ENCODE assay signal across 22 mouse cellular contexts in genomic region chr16:84986016-84986631, GRCm38 (mm10).
DNase-seq lines count a peak whose midpoint lies in the region; ATAC-seq and TF ChIP-seq lines count a peak whose summit lies in the region.
"Had no signal": no experiment of that assay in that cellular context is flagged by ENCODE, and none has a peak within 500 bp of the region (broad histone marks: within the 10 kb centered on the region; RNA-seq: fewer than 3 reads in every experiment).

No protein-coding gene starts in this region.

- H3K27ac ChIP-seq in embryonic facial prominence, embryonic 13.5 days, result peak overlapping the region; percentile 45; the same call in 1 of the 2 replicates
- H3K27ac ChIP-seq in embryonic facial prominence, embryonic 10.5 days (replicated peaks), result no peak overlapping the region
- no peak overlapping the region; the same call in 1 of the 2 replicates for H3K27ac ChIP-seq in kidney, embryonic 15.5 days
- H3K27ac ChIP-seq in kidney, adult 2 months (ENCODE audit: insufficient read depth, low read depth, low read length), result no peak overlapping the region
- peak overlapping the region; percentile 53 for H3K27ac ChIP-seq in lung, embryonic 15.5 days
- H3K27ac ChIP-seq in embryonic facial prominence, embryonic 14.5 days (replicated peaks; ENCODE audit: low read depth, low read length), result peak overlapping the region; percentile 54
- H3K27ac ChIP-seq: forebrain, embryonic 10.5 days; hindbrain, embryonic 13.5 days; liver, embryonic 12.5 days; midbrain, embryonic 15.5 days had no signal

- 72% methylated on average over 11 of the region's 11 CpGs for WGBS in embryonic facial prominence, embryonic 13.5 days
- WGBS in embryonic facial prominence, embryonic 10.5 days, result 77% methylated on average over 11 of the region's 11 CpGs
- 57% methylated on average over 11 of the region's 11 CpGs for WGBS in kidney, embryonic 15.5 days
- WGBS in kidney, adult 2 months, result 67% methylated on average over 11 of the region's 11 CpGs
- 36% methylated on average over 11 of the region's 11 CpGs for WGBS in lung, embryonic 15.5 days
- 44% methylated on average over 11 of the region's 11 CpGs for WGBS in lung, adult 2 months
- 49% methylated on average over 11 of the region's 11 CpGs for WGBS in embryonic facial prominence, embryonic 14.5 days

- peaks cover 22% of the 10 kb centered on the region; the same call in 1 of the 2 replicates for H3K4me1 ChIP-seq in embryonic facial prominence, embryonic 13.5 days
- H3K4me1 ChIP-seq in embryonic facial prominence, embryonic 10.5 days, result peaks cover 14% of the 10 kb centered on the region
- H3K4me1 ChIP-seq in kidney, embryonic 15.5 days, result peaks cover 8% of the 10 kb centered on the region; the same call in 1 of the 2 replicates
- peaks cover 9% of the 10 kb centered on the region for H3K4me1 ChIP-seq in kidney, adult 2 months (ENCODE audit: control insufficient read depth, insufficient read depth, low read length)
- H3K4me1 ChIP-seq in lung, embryonic 15.5 days, result peaks cover 27% of the 10 kb centered on the region
- H3K4me1 ChIP-seq in lung, adult 2 months (ENCODE audit: control insufficient read depth, insufficient read depth, low read length), result peaks cover 10% of the 10 kb centered on the region
- peaks cover 5% of the 10 kb centered on the region; the same call in 1 of the 2 replicates for H3K4me1 ChIP-seq in embryonic facial prominence, embryonic 14.5 days (ENCODE audit: control insufficient read depth, insufficient read depth, low read length)
- H3K4me1 ChIP-seq: liver, embryonic 12.5 days; midbrain, embryonic 15.5 days had no signal

- no peak overlapping the region for H3K9ac ChIP-seq in embryonic facial prominence, embryonic 13.5 days
- H3K9ac ChIP-seq in kidney, embryonic 15.5 days, result no peak overlapping the region
- no peak overlapping the region for H3K9ac ChIP-seq in lung, embryonic 15.5 days
- no peak overlapping the region for H3K9ac ChIP-seq in embryonic facial prominence, embryonic 14.5 days (ENCODE audit: low read depth, low read length)
- H3K9ac ChIP-seq: forebrain, postnatal 0 days; hindbrain, embryonic 13.5 days; liver, embryonic 12.5 days; midbrain, embryonic 15.5 days had no signal

- TF ChIP-seq CTCF in kidney, adult 2 months (conservative IDR thresholded peaks at IDR 0.05; ENCODE audit: insufficient read depth, insufficient read length, low read depth, low read length), result no peak
- no peak for TF ChIP-seq CTCF in lung, adult 2 months (IDR thresholded peaks at IDR 0.05; ENCODE audit: insufficient read depth, low read length)

- ATAC-seq in embryonic facial prominence, embryonic 13.5 days (ENCODE audit: insufficient number of reproducible peaks, insufficient read depth, low FRiP score, low TSS enrichment, low read depth), result 0 out of 2 replicates have a peak, but pooled peaks have one; percentile 27
- 0 out of 2 replicates have a peak, but pooled peaks have one; percentile 12 for ATAC-seq in kidney, embryonic 15.5 days (replicated peaks; ENCODE audit: low FRiP score)
- ATAC-seq in lung, embryonic 15.5 days (ENCODE audit: borderline replicate concordance, extremely low read depth, low FRiP score, low TSS enrichment), result peak; percentile 32; the same call in 1 of the 2 replicates
- ATAC-seq in embryonic facial prominence, embryonic 14.5 days (ENCODE audit: low read depth), result no peak
- ATAC-seq: activated CD4-positive, CD25-positive, alpha-beta regulatory T cell, adult 4 months; inflammation-experienced regulatory T-cells, adult 6 months; liver, embryonic 12.5 days; midbrain, embryonic 15.5 days had no signal

- TF ChIP-seq POLR2A in kidney, adult 2 months (IDR thresholded peaks at IDR 0.05; ENCODE audit: low read depth, low read length), result no peak
- TF ChIP-seq POLR2A in lung, adult 2 months (IDR thresholded peaks at IDR 0.05; ENCODE audit: borderline replicate concordance, extremely low read depth, low read depth, low read length), result no peak

- H3K27me3 ChIP-seq in embryonic facial prominence, embryonic 13.5 days, result no peaks in the 10 kb centered on the region
- no peaks in the 10 kb centered on the region for H3K27me3 ChIP-seq in embryonic facial prominence, embryonic 10.5 days (replicated peaks; ENCODE audit: low read depth, poor library complexity, severe bottlenecking)
- no peaks in the 10 kb centered on the region for H3K27me3 ChIP-seq in kidney, embryonic 15.5 days
- H3K27me3 ChIP-seq in kidney, adult 2 months (replicated peaks; ENCODE audit: control insufficient read depth, insufficient read depth, low read length), result no peaks in the 10 kb centered on the region
- H3K27me3 ChIP-seq in lung, embryonic 15.5 days, result no peaks in the 10 kb centered on the region
- H3K27me3 ChIP-seq in embryonic facial prominence, embryonic 14.5 days (replicated peaks; ENCODE audit: control insufficient read depth, insufficient read depth, low read length), result no peaks in the 10 kb centered on the region
- H3K27me3 ChIP-seq: hindbrain, embryonic 13.5 days; liver, embryonic 12.5 days; midbrain, embryonic 15.5 days had no signal

- no peak for DNase-seq in embryonic facial prominence, embryonic 10.5 days (ENCODE audit: low spot score)
- DNase-seq in kidney, adult 2 months, result no peak
- no peak for DNase-seq in lung, adult 2 months
- DNase-seq in embryonic facial prominence, embryonic 14.5 days (ENCODE audit: low spot score), result peak; percentile 70
- DNase-seq in cerebellum, adult 18-20 months, result no peak
- DNase-seq: adrenal gland, postnatal 10 days; cerebellum, adult 9-11 months; forebrain, postnatal 0 days; kidney, postnatal 14 days; lung, postnatal 14 days; retina, postnatal 1 day had no signal

- H3K36me3 ChIP-seq in embryonic facial prominence, embryonic 13.5 days, result peaks cover 22% of the 10 kb centered on the region
- H3K36me3 ChIP-seq in embryonic facial prominence, embryonic 10.5 days (replicated peaks), result peaks cover 36% of the 10 kb centered on the region
- peaks cover 21% of the 10 kb centered on the region for H3K36me3 ChIP-seq in kidney, embryonic 15.5 days
- no peaks in the 10 kb centered on the region; the same call in 1 of the 2 replicates for H3K36me3 ChIP-seq in kidney, adult 2 months (ENCODE audit: control insufficient read depth, insufficient read depth, low read length)
- H3K36me3 ChIP-seq in lung, embryonic 15.5 days, result peaks cover 3% of the 10 kb centered on the region; the same call in 1 of the 2 replicates
- peaks cover 7% of the 10 kb centered on the region; the same call in 1 of the 2 replicates for H3K36me3 ChIP-seq in embryonic facial prominence, embryonic 14.5 days (ENCODE audit: control insufficient read depth, insufficient read depth, low read length)
- H3K36me3 ChIP-seq: G1E; midbrain, embryonic 15.5 days had no signal

- H3K4me3 ChIP-seq in embryonic facial prominence, embryonic 13.5 days, result no peak overlapping the region
- no peak overlapping the region for H3K4me3 ChIP-seq in embryonic facial prominence, embryonic 10.5 days
- no peak overlapping the region for H3K4me3 ChIP-seq in kidney, embryonic 15.5 days (replicated peaks)
- H3K4me3 ChIP-seq in kidney, adult 2 months (ENCODE audit: insufficient read depth, low read depth, low read length), result no peak overlapping the region
- no peak overlapping the region for H3K4me3 ChIP-seq in lung, embryonic 15.5 days
- H3K4me3 ChIP-seq in lung, adult 2 months (replicated peaks; ENCODE audit: extremely low read depth, low read depth, low read length), result no peak overlapping the region
- H3K4me3 ChIP-seq in embryonic facial prominence, embryonic 14.5 days (ENCODE audit: low read depth, low read length), result no peak overlapping the region
- H3K4me3 ChIP-seq: forebrain, embryonic 10.5 days; hindbrain, embryonic 13.5 days; liver, embryonic 12.5 days; midbrain, embryonic 15.5 days; myocyte had no signal

- H3K9me3 ChIP-seq in embryonic facial prominence, embryonic 13.5 days, result no peaks in the 10 kb centered on the region
- H3K9me3 ChIP-seq in embryonic facial prominence, embryonic 10.5 days, result no peaks in the 10 kb centered on the region
- H3K9me3 ChIP-seq in kidney, embryonic 15.5 days (replicated peaks), result no peaks in the 10 kb centered on the region
- H3K9me3 ChIP-seq in lung, embryonic 15.5 days, result no peaks in the 10 kb centered on the region
- H3K9me3 ChIP-seq in embryonic facial prominence, embryonic 14.5 days (ENCODE audit: control insufficient read depth, low read length), result no peaks in the 10 kb centered on the region
- H3K9me3 ChIP-seq: forebrain, embryonic 10.5 days; hindbrain, embryonic 13.5 days; liver, embryonic 12.5 days; midbrain, embryonic 15.5 days had no signal

- H3K4me2 ChIP-seq in embryonic facial prominence, embryonic 13.5 days, result no peak overlapping the region
- H3K4me2 ChIP-seq in kidney, embryonic 15.5 days, result no peak overlapping the region
- H3K4me2 ChIP-seq in lung, embryonic 15.5 days, result no peak overlapping the region
- no peak overlapping the region for H3K4me2 ChIP-seq in embryonic facial prominence, embryonic 14.5 days (ENCODE audit: low read depth, low read length)
- H3K4me2 ChIP-seq: hindbrain, embryonic 13.5 days; liver, embryonic 12.5 days; midbrain, embryonic 15.5 days had no signal

Comparison
In these comparisons a context has a peak if more than half of its experiments do, and no peak if none do; other contexts are left out.
1. H3K27ac ChIP-seq: peak in embryonic facial prominence, embryonic 13.5 days (single experiment), lung, embryonic 15.5 days (single experiment) and embryonic facial prominence, embryonic 14.5 days (single experiment); none in embryonic facial prominence, embryonic 10.5 days (single experiment), kidney, embryonic 15.5 days (single experiment) and kidney, adult 2 months (single experiment).